In genomic region chr9:31176379-31177130, GRCm38 (mm10) we compare ENCODE assay signal across 9 mouse cellular contexts. TPM values are rescaled to one million over a fixed set of nuclear protein-coding genes. Genes with fewer than 3 reads are reported as not detected.
DNase-seq lines count a peak whose midpoint lies in the region; ATAC-seq and TF ChIP-seq lines count a peak whose summit lies in the region.
"Had no signal": no experiment of that assay in that cellular context is flagged by ENCODE, and none has a peak within 500 bp of the region (broad histone marks: within the 10 kb centered on the region; RNA-seq: fewer than 3 reads in every experiment).

No protein-coding gene starts in this region.

- peak; percentile 40 for DNase-seq in G1E (ENCODE audit: low spot score)
- DNase-seq in adrenal gland, postnatal 36 days, result peak; percentile 97 to 99
- DNase-seq in forebrain, embryonic 14.5 days (ENCODE audit: low spot score), result peak; percentile 88
- peak; percentile 92 for DNase-seq in layer of hippocampus, adult 11-12 months (ENCODE audit: low spot score)
- DNase-seq in lung, postnatal 14 days, result peak; percentile 92
- peak; percentile 40 to 46 for DNase-seq in spleen, postnatal 36 days (ENCODE audit: low spot score in 2 of 2)
- DNase-seq in natural killer cell, adult 2 months (ENCODE audit: low spot score in 2 of 2), result no peak

- peaks cover 49% of the 10 kb centered on the region for H3K4me1 ChIP-seq in G1E (ENCODE audit: insufficient read depth, low read depth, low read length)
- peaks cover 14% of the 10 kb centered on the region for H3K4me1 ChIP-seq in forebrain, embryonic 14.5 days (ENCODE audit: control insufficient read depth, insufficient read depth, low read length)
- H3K4me1 ChIP-seq in heart, embryonic 15.5 days (replicated peaks), result peaks cover 52% of the 10 kb centered on the region

- H3K9ac ChIP-seq in forebrain, embryonic 14.5 days (ENCODE audit: low read length), result no peak overlapping the region
- no peak overlapping the region for H3K9ac ChIP-seq in heart, embryonic 15.5 days
- H3K9ac ChIP-seq: embryonic facial prominence, embryonic 13.5 days had no signal

- H3K36me3 ChIP-seq in G1E (replicated peaks), result peaks cover 80% of the 10 kb centered on the region
- H3K36me3 ChIP-seq in forebrain, embryonic 14.5 days (ENCODE audit: control insufficient read depth, insufficient read depth, low read length), result peaks cover 5% of the 10 kb centered on the region
- H3K36me3 ChIP-seq in heart, embryonic 15.5 days, result no peaks in the 10 kb centered on the region

- H3K4me2 ChIP-seq in forebrain, embryonic 14.5 days (ENCODE audit: low read length), result no peak overlapping the region
- H3K4me2 ChIP-seq in heart, embryonic 15.5 days, result peak overlapping the region; percentile 24
- H3K4me2 ChIP-seq: embryonic facial prominence, embryonic 13.5 days had no signal

- no peak overlapping the region for H3K4me3 ChIP-seq in G1E (ENCODE audit: low read depth, low read length)
- no peak overlapping the region for H3K4me3 ChIP-seq in forebrain, embryonic 14.5 days (ENCODE audit: low read depth, low read length)
- H3K4me3 ChIP-seq in heart, embryonic 15.5 days, result no peak overlapping the region
- H3K4me3 ChIP-seq: embryonic facial prominence, embryonic 13.5 days had no signal

- 42% methylated on average over 8 of the region's 8 CpGs for WGBS in forebrain, embryonic 14.5 days
- 35% methylated on average over 8 of the region's 8 CpGs for WGBS in heart, embryonic 15.5 days

- ATAC-seq in G1E (ENCODE audit: extremely low read depth, insufficient number of reproducible peaks, low FRiP score, poor library complexity, severe bottlenecking), result no peak
- peak; percentile 92 for ATAC-seq in forebrain, embryonic 14.5 days
- ATAC-seq in heart, embryonic 15.5 days (replicated peaks; ENCODE audit: insufficient number of reproducible peaks, insufficient read depth, low FRiP score, low read depth), result peak; percentile 94

- peak overlapping the region; percentile 31 for H3K27ac ChIP-seq in forebrain, embryonic 14.5 days (ENCODE audit: low read depth, low read length)
- H3K27ac ChIP-seq in heart, embryonic 15.5 days, result peak overlapping the region; percentile 79
- H3K27ac ChIP-seq: embryonic facial prominence, embryonic 13.5 days had no signal

- no peak for TF ChIP-seq CTCF in G1E (IDR thresholded peaks at IDR 0.05; ENCODE audit: low read depth, low read length)

- no peaks in the 10 kb centered on the region for H3K9me3 ChIP-seq in G1E (replicated peaks)
- no peaks in the 10 kb centered on the region for H3K9me3 ChIP-seq in forebrain, embryonic 14.5 days (replicated peaks; ENCODE audit: control insufficient read depth, low read length)
- H3K9me3 ChIP-seq in heart, embryonic 15.5 days (replicated peaks), result no peaks in the 10 kb centered on the region
- H3K9me3 ChIP-seq: embryonic facial prominence, embryonic 13.5 days had no signal

- no peaks in the 10 kb centered on the region for H3K27me3 ChIP-seq in G1E (ENCODE audit: insufficient read depth, low read length)
- H3K27me3 ChIP-seq in forebrain, embryonic 14.5 days (replicated peaks; ENCODE audit: control insufficient read depth, insufficient read depth, low read length), result no peaks in the 10 kb centered on the region
- no peaks in the 10 kb centered on the region for H3K27me3 ChIP-seq in heart, embryonic 15.5 days
- H3K27me3 ChIP-seq: embryonic facial prominence, embryonic 13.5 days had no signal

RNA-seq across cellular contexts. Expression of gene Aplp2, which starts 35.1 kb away (rescaled TPM):
- 721 and 724 TPM in 2 replicates for total RNA-seq in G1E (2014; fragmentation: Nextera tagmentation)
- total RNA-seq in G1E (2017), result 454 and 492 TPM in 2 replicates
- 65.1 and 79.4 TPM in 2 replicates for polyA plus RNA-seq in G1E (2012)
- 100 to 1,000 TPM; 600 to 666 TPM for total RNA-seq in adrenal gland, postnatal 36 days (2021)
- polyA plus RNA-seq in forebrain, embryonic 14.5 days (2014; fragmentation: Nextera tagmentation; extraction: Ambion mirVana), result 208 and 237 TPM in 2 replicates
- 327 and 380 TPM in 2 replicates for polyA plus RNA-seq in heart, embryonic 15.5 days (2015; fragmentation: Nextera tagmentation; extraction: Ambion mirVana)

RNA-seq across cellular contexts. Expression of gene St14, which starts 44.9 kb away (rescaled TPM):
- total RNA-seq in G1E (2014; fragmentation: Nextera tagmentation) (not detected in 2 replicates), G1E (2017) (0.16 TPM in 1 of 2 replicates, not detected in the other)
- polyA plus RNA-seq in G1E (2012), result 0.02 TPM in 1 of 2 replicates, not detected in the other
- total RNA-seq in adrenal gland, postnatal 36 days (2021), result under 1 TPM; 0.43 to 0.99 TPM
- 0.18 and 0.27 TPM in 2 replicates for polyA plus RNA-seq in forebrain, embryonic 14.5 days (2014; fragmentation: Nextera tagmentation; extraction: Ambion mirVana)
- 2.2 and 6.6 TPM in 2 replicates for polyA plus RNA-seq in heart, embryonic 15.5 days (2015; fragmentation: Nextera tagmentation; extraction: Ambion mirVana)

Comparison
In these comparisons a context has a peak if more than half of its experiments do, and no peak if none do; other contexts are left out.
1. DNase-seq: peak in G1E (single experiment), adrenal gland, postnatal 36 days (2 of 2), forebrain, embryonic 14.5 days (single experiment), layer of hippocampus, adult 11-12 months (single experiment), lung, postnatal 14 days (single experiment) and spleen, postnatal 36 days (2 of 2); none in natural killer cell, adult 2 months (0 of 2).